Mouse (Mus musculus) lung, embryonic 15.5 days (tissue): ENCODE data around the gene Ngfr. TPM values are rescaled to one million over a fixed set of nuclear protein-coding genes. Genes with fewer than 3 reads are reported as not detected.

Experiments
- ATAC-seq: fragments of 200-750 bp; cut with Nextera tagmentation; 2 replicates; pipeline ENCODE4 v1.8.0; 2017; ENCODE audit warnings: moderate number of reproducible peaks, borderline replicate concordance; ENCODE audit not compliant: low FRiP score, low TSS enrichment; ENCODE audit errors: extremely low read depth
- H3K27ac ChIP-seq: fragments of 300-500 bp; sonication (generic); 2 replicates; pipeline ENCODE4 v1.5.1; 2015; ENCODE audit warnings: moderate library complexity, mild to moderate bottlenecking, inconsistent platforms
- H3K27me3 ChIP-seq: fragments of 300-500 bp; sonication (generic); 2 replicates; pipeline ENCODE4 v1.6.1; 2015; ENCODE audit warnings: inconsistent platforms
- H3K36me3 ChIP-seq: fragments of 300-500 bp; sonication (generic); 2 replicates; pipeline ENCODE4 v1.6.1; 2015; ENCODE audit warnings: inconsistent platforms
- H3K4me1 ChIP-seq: fragments of 300-500 bp; sonication (generic); 2 replicates; pipeline ENCODE4 v1.6.1; 2015; ENCODE audit warnings: inconsistent platforms
- H3K4me2 ChIP-seq: fragments of 300-500 bp; sonication (generic); 2 replicates; pipeline ENCODE4 v1.6.1; 2015; ENCODE audit warnings: inconsistent platforms, mild to moderate bottlenecking, moderate library complexity
- H3K4me3 ChIP-seq: fragments of 300-500 bp; sonication (generic); 2 replicates; pipeline ENCODE4 v1.5.1; 2015; ENCODE audit warnings: mild to moderate bottlenecking, inconsistent platforms
- H3K9ac ChIP-seq: fragments of 300-500 bp; sonication (generic); 2 replicates; pipeline ENCODE4 v1.6.1; 2015; ENCODE audit warnings: inconsistent platforms
- H3K9me3 ChIP-seq: fragments of 300-500 bp; sonication (generic); 2 replicates; pipeline ENCODE4 v1.6.1; 2016; ENCODE audit warnings: inconsistent platforms
- WGBS: fragments of 180-500 bp; shearing (Covaris S2); methylation state at CpG from one replicate; pipeline ENCODE4 v1.1.7; 2015; 5-methylcytosine and 5-hydroxymethylcytosine counted together
- polyA plus RNA-seq: library from polyadenylated mRNA; unstranded; fragments of >200 nt; fragmentation: Nextera tagmentation; extraction: Ambion mirVana; gene quantifications from 2 replicates; pipeline ENCODE4 v1.2.1, GENCODE M21; 2015

The Ngfr gene
- polyA plus RNA-seq, 1 experiment from 2014 or later: 5.1 TPM

DNA sequence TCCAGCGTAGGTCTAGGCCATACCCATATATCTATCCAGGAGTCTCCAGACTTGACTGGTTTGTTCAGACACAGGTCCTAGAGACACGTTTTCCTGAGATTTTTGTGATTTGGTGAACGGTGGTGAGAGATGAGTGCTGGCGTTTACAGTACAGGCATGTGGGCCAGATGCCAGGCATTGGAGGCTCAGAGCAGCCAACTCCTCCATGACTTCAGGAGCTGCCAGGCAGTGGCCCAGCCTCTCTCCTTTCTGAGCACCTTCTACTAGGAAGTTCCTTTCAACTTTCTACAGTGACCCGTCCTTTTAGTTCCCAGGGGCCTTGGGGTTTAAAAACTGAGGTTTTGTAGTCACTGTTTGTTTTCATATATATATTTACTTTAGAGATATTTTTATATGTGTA, 6.0 kb upstream of the Ngfr start:
- no peak overlapping the region for H3K27ac ChIP-seq
- H3K27me3 ChIP-seq: peaks cover 60% of the 10 kb centered on the region
- H3K4me3 ChIP-seq: no peak overlapping the region
- H3K36me3 ChIP-seq: no peaks in the 10 kb centered on the region
- H3K4me1 ChIP-seq: peaks cover 24% of the 10 kb centered on the region; the same call in 1 of the 2 replicates
- no peak overlapping the region for H3K9ac ChIP-seq
- WGBS: 44% methylated on average over 5 of the region's 5 CpGs
- no peak overlapping the region for H3K4me2 ChIP-seq
- no peak for ATAC-seq
- H3K9me3 ChIP-seq: no peaks in the 10 kb centered on the region

DNA sequence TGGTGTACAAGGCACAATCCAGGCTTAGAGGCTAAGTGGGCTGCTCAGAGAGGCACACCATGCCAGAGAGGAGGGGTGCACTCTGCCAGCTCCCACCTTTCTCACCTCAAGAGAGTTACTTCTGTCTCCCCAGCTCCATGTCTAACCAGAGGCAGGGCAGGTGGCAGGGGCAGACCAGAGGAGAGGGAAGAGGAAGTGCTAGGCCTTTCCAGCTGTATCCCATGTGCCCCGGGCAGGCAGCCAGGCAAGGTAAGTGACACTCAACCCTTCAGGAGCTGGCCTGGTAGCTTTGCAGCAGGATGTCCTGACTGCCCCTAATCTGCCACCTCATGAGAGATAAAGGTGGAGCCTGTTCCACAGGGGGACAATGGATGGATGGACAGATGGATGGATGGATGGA, 5.2 kb upstream of the Ngfr start:
- peaks cover 24% of the 10 kb centered on the region; the same call in 1 of the 2 replicates for H3K4me1 ChIP-seq
- no peak overlapping the region for H3K4me3 ChIP-seq
- H3K36me3 ChIP-seq: no peaks in the 10 kb centered on the region
- no peaks in the 10 kb centered on the region for H3K9me3 ChIP-seq
- H3K27me3 ChIP-seq: peaks cover 61% of the 10 kb centered on the region
- no peak overlapping the region for H3K4me2 ChIP-seq
- 67% methylated on average over 1 of the region's 1 CpGs for WGBS
- no peak for ATAC-seq
- H3K9ac ChIP-seq: no peak overlapping the region
- no peak overlapping the region for H3K27ac ChIP-seq

- 47% methylated on average over 5 of the region's 5 CpGs for WGBS
- no peak overlapping the region for H3K4me2 ChIP-seq
- no peak for ATAC-seq
- peaks cover 26% of the 10 kb centered on the region for H3K4me1 ChIP-seq
- no peaks in the 10 kb centered on the region for H3K9me3 ChIP-seq
- H3K36me3 ChIP-seq: no peaks in the 10 kb centered on the region
- peaks cover 67% of the 10 kb centered on the region for H3K27me3 ChIP-seq
- no peak overlapping the region for H3K4me3 ChIP-seq
- H3K27ac ChIP-seq: no peak overlapping the region
- H3K9ac ChIP-seq: no peak overlapping the region
Measured at GRCm38 (mm10) chr11:95589195-95589594, 1.7 kb upstream of the Ngfr start.

- H3K4me2 ChIP-seq: peak overlapping the region; percentile 71
- H3K36me3 ChIP-seq: no peaks in the 10 kb centered on the region
- H3K27ac ChIP-seq: no peak overlapping the region
- no peak overlapping the region for H3K9ac ChIP-seq
- H3K4me1 ChIP-seq: peaks cover 26% of the 10 kb centered on the region
- H3K9me3 ChIP-seq: no peaks in the 10 kb centered on the region
- 2% methylated on average over 27 of the region's 27 CpGs for WGBS
- H3K27me3 ChIP-seq: peaks cover 83% of the 10 kb centered on the region
- H3K4me3 ChIP-seq: peak overlapping the region; percentile 36
- ATAC-seq: no peak
Measured at GRCm38 (mm10) chr11:95586751-95587422, 648 bp downstream of the Ngfr start.

DNA sequence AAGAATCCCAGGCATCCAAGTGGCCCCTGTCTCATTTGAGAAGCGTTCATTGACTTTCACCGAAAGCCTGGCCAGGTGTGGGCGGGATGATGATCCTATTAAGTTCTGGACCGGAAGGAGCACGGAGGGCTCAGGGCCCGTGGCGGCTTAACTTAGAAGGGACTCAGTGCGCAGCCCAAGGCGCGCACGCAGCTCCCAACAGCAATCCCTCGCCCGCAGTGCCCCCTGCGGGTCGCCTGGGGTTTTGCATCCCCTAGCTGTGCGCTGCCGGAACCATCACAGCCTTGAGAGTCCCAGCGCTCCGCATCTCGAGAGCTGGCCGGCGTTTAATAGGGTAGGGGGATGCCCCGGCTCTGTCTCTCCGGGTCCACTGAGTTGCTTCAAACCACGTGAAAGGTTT, 1.4 kb downstream of the Ngfr start:
- Histone ChIP-seq H3K4me1 (peaks cover 26% of the 10 kb centered on the region), H3K27ac (no peak overlapping the region)

GRCm38 (mm10) chr11:95585684-95586083, 1.9 kb downstream of the Ngfr start:
- Histone ChIP-seq H3K9me3 (no peaks in the 10 kb centered on the region), H3K9ac (no peak overlapping the region), H3K4me2 (peak overlapping the region; percentile 71), H3K36me3 (no peaks in the 10 kb centered on the region), H3K4me3 (peak overlapping the region; percentile 36), H3K4me1 (peaks cover 26% of the 10 kb centered on the region), H3K27ac (no peak overlapping the region), H3K27me3 (peaks cover 95% of the 10 kb centered on the region)
- ATAC-seq: no peak
- 0% methylated on average over 15 of the region's 15 CpGs for WGBS

More for the DNA sequence above, 1.4 kb downstream of the Ngfr start:
- Histone ChIP-seq H3K9ac (no peak overlapping the region), H3K27me3 (peaks cover 90% of the 10 kb centered on the region), H3K9me3 (no peaks in the 10 kb centered on the region), H3K4me3 (peak overlapping the region; percentile 36), H3K4me2 (peak overlapping the region; percentile 71), H3K36me3 (no peaks in the 10 kb centered on the region)
- under 1% methylated on average over 25 of the region's 25 CpGs for WGBS
- ATAC-seq: peak; percentile 23; the same call in 1 of the 2 replicates

DNA sequence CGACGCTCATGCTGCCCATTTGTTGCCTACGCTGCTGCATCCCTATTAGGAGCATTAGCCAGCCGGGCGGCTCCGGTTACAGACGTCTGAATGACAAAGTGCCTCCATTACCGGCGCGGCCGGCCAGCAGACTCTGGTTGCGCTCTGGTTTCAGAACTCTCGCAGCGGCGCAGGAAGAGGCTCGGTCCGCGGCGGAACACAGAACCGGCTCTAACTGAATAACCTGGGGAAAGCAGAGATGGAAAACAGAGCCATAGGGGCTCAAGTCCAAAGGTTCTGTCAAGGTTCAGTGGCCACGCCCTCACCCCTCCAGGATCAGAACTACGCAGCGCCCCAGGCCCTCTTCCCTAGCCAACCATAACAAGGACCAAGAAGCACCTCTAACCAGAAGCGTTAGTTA, 2.3 kb downstream of the Ngfr start:
- peak overlapping the region; percentile 36 for H3K4me3 ChIP-seq
- no peak overlapping the region for H3K9ac ChIP-seq
- no peaks in the 10 kb centered on the region for H3K36me3 ChIP-seq
- peaks cover 99% of the 10 kb centered on the region for H3K27me3 ChIP-seq
- peaks cover 26% of the 10 kb centered on the region for H3K4me1 ChIP-seq
- H3K27ac ChIP-seq: no peak overlapping the region
- peak overlapping the region; percentile 71 for H3K4me2 ChIP-seq
- no peaks in the 10 kb centered on the region for H3K9me3 ChIP-seq
- WGBS: under 1% methylated on average over 24 of the region's 24 CpGs
- ATAC-seq: no peak

DNA sequence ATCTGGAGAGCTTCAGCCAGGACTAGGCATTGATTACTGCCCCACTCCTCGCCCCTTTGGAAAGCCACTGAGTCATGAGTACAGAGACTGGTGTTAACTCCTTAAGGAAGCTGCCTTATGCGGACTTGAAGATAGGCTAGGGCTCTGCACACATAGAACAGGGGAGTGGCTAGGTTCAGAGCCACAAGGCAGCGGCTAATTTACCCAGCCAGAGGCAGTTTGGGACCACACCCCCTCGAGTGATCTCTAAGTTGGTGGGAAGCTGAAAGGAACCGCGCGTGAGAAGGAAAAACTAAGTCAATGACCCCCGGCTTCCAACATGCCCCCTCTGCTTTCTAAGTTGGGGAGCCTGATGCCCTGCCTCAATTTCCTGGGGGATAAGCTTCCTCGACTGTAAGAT, 2.9 kb downstream of the Ngfr start:
- Histone ChIP-seq H3K27ac (no peak overlapping the region), H3K36me3 (no peaks in the 10 kb centered on the region), H3K9ac (no peak overlapping the region), H3K4me3 (no peak overlapping the region), H3K4me2 (peak overlapping the region; percentile 71), H3K4me1 (peaks cover 26% of the 10 kb centered on the region), H3K27me3 (peaks cover 99% of the 10 kb centered on the region), H3K9me3 (no peaks in the 10 kb centered on the region)
- no peak for ATAC-seq
- WGBS: 10% methylated on average over 9 of the region's 9 CpGs

GRCm38 (mm10) chr11:95583396-95583795, 4.1 kb downstream of the Ngfr start:
- 52% methylated on average over 6 of the region's 6 CpGs for WGBS
- Histone ChIP-seq H3K36me3 (no peaks in the 10 kb centered on the region), H3K4me1 (peaks cover 26% of the 10 kb centered on the region), H3K4me3 (no peak overlapping the region), H3K27me3 (peaks cover 99% of the 10 kb centered on the region), H3K27ac (no peak overlapping the region), H3K9ac (no peak overlapping the region), H3K4me2 (no peak overlapping the region), H3K9me3 (no peaks in the 10 kb centered on the region)
- ATAC-seq: no peak

DNA sequence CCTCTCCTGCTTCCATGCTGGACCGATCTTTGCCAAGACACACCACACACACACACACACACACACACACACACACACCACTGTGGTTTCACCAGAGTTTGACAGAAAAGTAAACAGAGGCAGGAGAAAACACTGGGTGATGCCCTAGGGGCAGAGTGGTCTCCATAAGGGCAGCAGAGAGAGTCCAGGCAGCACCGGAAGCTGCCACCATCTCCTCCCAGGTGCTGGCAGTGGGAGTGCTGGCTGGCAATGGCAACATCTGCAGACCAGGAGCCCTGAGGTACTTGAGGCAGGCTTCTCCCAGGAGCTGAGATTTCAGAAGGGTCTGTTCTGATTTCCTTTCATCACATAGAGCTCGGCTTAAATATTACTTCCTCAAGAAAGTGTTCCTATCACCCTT, 5.3 kb downstream of the Ngfr start:
- Histone ChIP-seq H3K36me3 (no peaks in the 10 kb centered on the region), H3K9me3 (no peaks in the 10 kb centered on the region), H3K27ac (no peak overlapping the region), H3K4me1 (peaks cover 30% of the 10 kb centered on the region), H3K4me2 (no peak overlapping the region), H3K9ac (no peak overlapping the region), H3K4me3 (no peak overlapping the region), H3K27me3 (peaks cover 99% of the 10 kb centered on the region)
- 16% methylated on average over 3 of the region's 3 CpGs for WGBS
- no peak for ATAC-seq

- no peaks in the 10 kb centered on the region for H3K9me3 ChIP-seq
- H3K36me3 ChIP-seq: no peaks in the 10 kb centered on the region
- H3K4me1 ChIP-seq: peaks cover 25% of the 10 kb centered on the region
- no peak overlapping the region for H3K4me3 ChIP-seq
- H3K27ac ChIP-seq: no peak overlapping the region
- no peak overlapping the region for H3K4me2 ChIP-seq
- WGBS: 36% methylated on average over 6 of the region's 6 CpGs
- H3K9ac ChIP-seq: no peak overlapping the region
- no peak for ATAC-seq
- H3K27me3 ChIP-seq: peaks cover 76% of the 10 kb centered on the region
Measured at GRCm38 (mm10) chr11:95579455-95579854, 8.1 kb downstream of the Ngfr start.

GRCm38 (mm10) chr11:95577776-95578446, 9.6 kb downstream of the Ngfr start:
- Histone ChIP-seq H3K4me2 (peak overlapping the region; percentile 39), H3K4me1 (peaks cover 27% of the 10 kb centered on the region), H3K9ac (no peak overlapping the region), H3K36me3 (no peaks in the 10 kb centered on the region), H3K27me3 (peaks cover 61% of the 10 kb centered on the region), H3K9me3 (no peaks in the 10 kb centered on the region), H3K4me3 (no peak overlapping the region), H3K27ac (no peak overlapping the region)
- no peak; the same call in 1 of the 2 replicates for ATAC-seq
- 21% methylated on average over 39 of the region's 39 CpGs for WGBS
